ENCODE assay signal across 14 mouse cellular contexts in the genomic region with DNA sequence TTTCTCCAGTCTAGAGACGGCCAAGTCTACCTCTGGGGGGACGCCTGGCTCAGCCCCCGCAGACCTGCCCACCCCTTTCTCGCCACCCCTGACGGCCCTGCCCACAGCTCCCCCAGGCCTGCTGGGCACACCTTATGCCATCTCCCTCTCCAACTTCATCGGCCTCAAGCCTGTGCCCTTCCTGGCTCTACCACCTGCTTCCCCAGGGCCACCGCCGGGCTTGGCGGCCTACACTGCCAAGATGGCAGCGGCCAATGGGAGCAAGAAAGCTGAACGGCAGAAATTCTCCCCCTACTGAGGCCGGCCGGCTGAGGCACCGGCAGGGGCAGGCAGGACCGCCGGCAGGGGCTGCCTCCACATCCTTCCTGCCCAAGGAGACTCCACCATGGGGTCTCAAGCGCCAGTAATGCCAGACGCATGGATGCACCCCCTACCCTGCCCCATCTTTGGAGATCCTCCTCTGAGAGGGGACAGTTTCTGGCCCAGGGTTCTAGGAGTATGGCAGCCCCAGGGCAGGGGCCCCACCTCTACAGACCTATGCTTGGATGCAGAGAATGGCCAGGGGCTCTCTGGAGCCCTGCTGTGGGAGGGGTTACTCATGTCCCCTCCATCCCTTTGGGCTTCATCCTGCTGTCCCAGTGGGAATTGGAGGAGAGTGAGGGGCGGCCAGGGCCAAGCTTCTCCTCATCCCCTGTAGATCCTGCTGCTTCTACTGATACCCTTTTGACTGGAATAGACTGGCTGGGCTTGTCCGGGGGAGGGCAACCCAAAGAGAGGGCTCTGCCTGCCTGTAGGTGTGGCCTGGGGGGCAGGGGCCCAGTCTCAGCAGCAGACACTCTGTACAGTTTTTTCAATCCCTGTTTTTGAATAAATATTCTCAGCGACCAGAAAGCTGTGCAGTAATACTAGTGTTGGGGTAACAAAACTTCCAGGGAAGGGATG. TPM values are rescaled to one million over a fixed set of nuclear protein-coding genes. Genes with fewer than 3 reads are reported as not detected.
A peak's percentile ranks its signal among the peaks of the same experiment; 100 is the strongest.
DNase-seq lines count a peak whose midpoint lies in the region; ATAC-seq lines count a peak whose summit lies in the region.
"Had no signal": no experiment of that assay in that cellular context is flagged by ENCODE, and none has a peak within 500 bp of the region (broad histone marks: within the 10 kb centered on the region; RNA-seq: fewer than 3 reads in every experiment).

No protein-coding gene starts in this region.

- H3K4me1 ChIP-seq in heart, embryonic 11.5 days (ENCODE audit: control insufficient read depth, insufficient read depth, low read length) = peaks cover 12% of the 10 kb centered on the region
- peaks cover 25% of the 10 kb centered on the region for H3K4me1 ChIP-seq in midbrain, embryonic 11.5 days (ENCODE audit: control insufficient read depth, insufficient read depth, low read length)
- peaks cover 57% of the 10 kb centered on the region for H3K4me1 ChIP-seq in midbrain, embryonic 13.5 days (replicated peaks)

- no peak for DNase-seq in heart, postnatal 14 days
- DNase-seq in midbrain, embryonic 11.5 days (ENCODE audit: low spot score, missing footprints) = peak; percentile 86
- peak; percentile 88 to 94 for DNase-seq in cerebellum, postnatal 10 days
- DNase-seq in urinary bladder, postnatal 14 days (ENCODE audit: low spot score) = no peak
- DNase-seq in spleen, postnatal 10 days (ENCODE audit: low spot score in 2 of 2) = no peak
- DNase-seq: kidney, postnatal 14 days; lung, adult 18-20 months; lung, postnatal 4 days; thymus, postnatal 36 days had no signal

- no peak overlapping the region for H3K27ac ChIP-seq in heart, embryonic 11.5 days (ENCODE audit: low read depth, low read length)
- no peak overlapping the region for H3K27ac ChIP-seq in midbrain, embryonic 11.5 days (ENCODE audit: low read depth, low read length)
- no peak overlapping the region for H3K27ac ChIP-seq in midbrain, embryonic 13.5 days
- H3K27ac ChIP-seq: intestine, embryonic 15.5 days; limb, embryonic 13.5 days had no signal

- no peak overlapping the region for H3K9ac ChIP-seq in heart, embryonic 11.5 days (ENCODE audit: low read depth, low read length)
- H3K9ac ChIP-seq in midbrain, embryonic 11.5 days (ENCODE audit: low read length) = no peak overlapping the region
- no peak overlapping the region; the same call in 1 of the 2 replicates for H3K9ac ChIP-seq in midbrain, embryonic 13.5 days (replicated peaks)
- H3K9ac ChIP-seq: intestine, embryonic 15.5 days; neural tube, embryonic 15.5 days had no signal

- H3K27me3 ChIP-seq in heart, embryonic 11.5 days (ENCODE audit: control insufficient read depth, insufficient read depth, low read length) = peaks cover 11% of the 10 kb centered on the region
- H3K27me3 ChIP-seq in midbrain, embryonic 11.5 days (ENCODE audit: control insufficient read depth, insufficient read depth, low read length) = peaks cover 7% of the 10 kb centered on the region
- H3K27me3 ChIP-seq in midbrain, embryonic 13.5 days = peaks cover 4% of the 10 kb centered on the region; the same call in 1 of the 2 replicates
- H3K27me3 ChIP-seq: neural tube, embryonic 15.5 days had no signal

- no peak for ATAC-seq in heart, embryonic 11.5 days (replicated peaks; ENCODE audit: insufficient number of reproducible peaks, low FRiP score, low TSS enrichment)
- no peak for ATAC-seq in midbrain, embryonic 11.5 days (ENCODE audit: low FRiP score)
- ATAC-seq in midbrain, embryonic 13.5 days = no peak

- H3K36me3 ChIP-seq in heart, embryonic 11.5 days (ENCODE audit: control insufficient read depth, insufficient read depth, low read length) = peaks cover 10% of the 10 kb centered on the region
- peaks cover 23% of the 10 kb centered on the region for H3K36me3 ChIP-seq in midbrain, embryonic 11.5 days (ENCODE audit: control insufficient read depth, insufficient read depth, low read length)
- H3K36me3 ChIP-seq in midbrain, embryonic 13.5 days = peaks cover 49% of the 10 kb centered on the region

- H3K4me2 ChIP-seq in heart, embryonic 11.5 days = peak overlapping the region; percentile 2; the same call in 1 of the 2 replicates
- no peak overlapping the region for H3K4me2 ChIP-seq in midbrain, embryonic 11.5 days
- H3K4me2 ChIP-seq in midbrain, embryonic 13.5 days (replicated peaks) = no peak overlapping the region

- intact Hi-C loops in heart, postnatal 14 days (cut with DNase I) = no loop called here

- H3K9me3 ChIP-seq in heart, embryonic 11.5 days (replicated peaks; ENCODE audit: control insufficient read depth, low read length) = no peaks in the 10 kb centered on the region
- H3K9me3 ChIP-seq in midbrain, embryonic 11.5 days (ENCODE audit: control insufficient read depth, low read length) = no peaks in the 10 kb centered on the region
- H3K9me3 ChIP-seq in midbrain, embryonic 13.5 days = no peaks in the 10 kb centered on the region
- H3K9me3 ChIP-seq: intestine, embryonic 15.5 days; limb, embryonic 13.5 days; neural tube, embryonic 15.5 days had no signal

- H3K4me3 ChIP-seq in heart, embryonic 11.5 days (ENCODE audit: low read depth, low read length) = no peak overlapping the region
- no peak overlapping the region for H3K4me3 ChIP-seq in midbrain, embryonic 11.5 days (ENCODE audit: low read depth, low read length)
- no peak overlapping the region for H3K4me3 ChIP-seq in midbrain, embryonic 13.5 days (replicated peaks)
- H3K4me3 ChIP-seq: intestine, embryonic 15.5 days had no signal

- 82% methylated on average over 21 of the region's 21 CpGs for WGBS in heart, embryonic 11.5 days (ENCODE audit: insufficient replicate concordance)
- WGBS in midbrain, embryonic 11.5 days = 86% methylated on average over 21 of the region's 21 CpGs
- WGBS in midbrain, embryonic 13.5 days = 81% methylated on average over 21 of the region's 21 CpGs

RNA-seq across cellular contexts. Expression of gene Gpr62, which starts 2.3 kb away (rescaled TPM):
- polyA plus RNA-seq in heart, embryonic 11.5 days (2014; fragmentation: Nextera tagmentation; extraction: Ambion mirVana) = 0.25 and 0.46 TPM in 2 replicates
- under 1 TPM in 1 of 2 experiments, not detected in 1; 0.10 TPM for total RNA-seq in heart, postnatal 14 days (2021)
- polyA plus RNA-seq in midbrain, embryonic 11.5 days (2014; fragmentation: Nextera tagmentation; extraction: Ambion mirVana) = 0.12 and 0.23 TPM in 2 replicates
- polyA plus RNA-seq in midbrain, embryonic 13.5 days (2015; fragmentation: Nextera tagmentation; extraction: Ambion mirVana) = 0.63 and 0.75 TPM in 2 replicates

RNA-seq across cellular contexts. Expression of gene Pcbp4, which starts 10.3 kb away (rescaled TPM):
- polyA plus RNA-seq in heart, embryonic 11.5 days (2014; fragmentation: Nextera tagmentation; extraction: Ambion mirVana) = 77.0 and 80.4 TPM in 2 replicates
- 10 to 100 TPM; 62.4 to 68.8 TPM for total RNA-seq in heart, postnatal 14 days (2021)
- 219 and 256 TPM in 2 replicates for polyA plus RNA-seq in midbrain, embryonic 11.5 days (2014; fragmentation: Nextera tagmentation; extraction: Ambion mirVana)
- 280 and 309 TPM in 2 replicates for polyA plus RNA-seq in midbrain, embryonic 13.5 days (2015; fragmentation: Nextera tagmentation; extraction: Ambion mirVana)

RNA-seq across cellular contexts. Expression of gene Rrp9, which starts 12.4 kb away (rescaled TPM):
- polyA plus RNA-seq in heart, embryonic 11.5 days (2014; fragmentation: Nextera tagmentation; extraction: Ambion mirVana) = 31.3 and 32.9 TPM in 2 replicates
- total RNA-seq in heart, postnatal 14 days (2021) = 10 to 100 TPM; 19.3 to 20.3 TPM
- 38.2 and 44.4 TPM in 2 replicates for polyA plus RNA-seq in midbrain, embryonic 11.5 days (2014; fragmentation: Nextera tagmentation; extraction: Ambion mirVana)
- polyA plus RNA-seq in midbrain, embryonic 13.5 days (2015; fragmentation: Nextera tagmentation; extraction: Ambion mirVana) = 46.2 and 47.8 TPM in 2 replicates

RNA-seq across cellular contexts. Expression of gene Parp3, which starts 13.4 kb away (rescaled TPM):
- 1.0 and 1.9 TPM in 2 replicates for polyA plus RNA-seq in heart, embryonic 11.5 days (2014; fragmentation: Nextera tagmentation; extraction: Ambion mirVana)
- 10 to 100 TPM; 18.1 to 19.0 TPM for total RNA-seq in heart, postnatal 14 days (2021)
- polyA plus RNA-seq in midbrain, embryonic 11.5 days (2014; fragmentation: Nextera tagmentation; extraction: Ambion mirVana) = 1.1 and 1.2 TPM in 2 replicates
- 0.34 and 0.81 TPM in 2 replicates for polyA plus RNA-seq in midbrain, embryonic 13.5 days (2015; fragmentation: Nextera tagmentation; extraction: Ambion mirVana)

RNA-seq across cellular contexts. Expression of gene Abhd14a, which starts 15.9 kb away (rescaled TPM):
- 41.2 and 41.9 TPM in 2 replicates for polyA plus RNA-seq in heart, embryonic 11.5 days (2014; fragmentation: Nextera tagmentation; extraction: Ambion mirVana)
- total RNA-seq in heart, postnatal 14 days (2021) = 10 to 100 TPM; 21.9 to 22.0 TPM
- 30.8 and 34.5 TPM in 2 replicates for polyA plus RNA-seq in midbrain, embryonic 11.5 days (2014; fragmentation: Nextera tagmentation; extraction: Ambion mirVana)
- polyA plus RNA-seq in midbrain, embryonic 13.5 days (2015; fragmentation: Nextera tagmentation; extraction: Ambion mirVana) = 40.2 and 43.0 TPM in 2 replicates

Comparison
In these comparisons a context has a peak if more than half of its experiments do, and no peak if none do; other contexts are left out.
1. DNase-seq: peak in midbrain, embryonic 11.5 days (single experiment) and cerebellum, postnatal 10 days (2 of 2); none in heart, postnatal 14 days (0 of 2), urinary bladder, postnatal 14 days (single experiment) and spleen, postnatal 10 days (0 of 2).